Mouse (Mus musculus): Measurements from ENCODE around the gene Pdzrn3. TPM values are rescaled to one million over a fixed set of nuclear protein-coding genes. Genes with fewer than 3 reads are reported as not detected.
A peak's percentile ranks its signal among the peaks of the same experiment; 100 is the strongest.

Pdzrn3 gene
- total RNA-seq, 2 experiments from 2014 or later: 7.1 to 8.4 TPM

DNA sequence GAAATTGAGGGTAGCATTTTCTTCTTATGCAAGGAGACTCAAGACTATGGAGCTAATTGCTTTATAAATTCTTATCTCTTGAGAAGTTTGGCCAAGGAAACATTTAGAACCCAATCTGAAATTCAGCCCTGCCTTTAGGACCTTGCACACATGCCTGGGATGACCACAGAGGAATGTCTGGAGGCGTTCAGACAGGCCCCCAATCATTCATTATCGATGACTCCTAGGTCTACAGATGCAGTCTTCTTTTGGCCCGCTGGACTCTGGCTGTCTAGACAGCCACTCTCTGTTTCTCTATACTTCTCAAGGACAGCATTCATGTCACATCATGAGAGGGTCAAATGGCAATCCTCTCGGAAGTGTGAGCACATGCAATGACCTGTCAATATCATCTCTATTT, 15.4 kb downstream of the Pdzrn3 start:
- TF ChIP-seq CTCF (conservative IDR thresholded peaks at IDR 0.05): no peak
- Histone ChIP-seq H3K4me3 (no peak overlapping the region), H3K27ac (no peak overlapping the region)
- DNase-seq (ENCODE audit: low spot score in 2 of 2): no peak

DNA sequence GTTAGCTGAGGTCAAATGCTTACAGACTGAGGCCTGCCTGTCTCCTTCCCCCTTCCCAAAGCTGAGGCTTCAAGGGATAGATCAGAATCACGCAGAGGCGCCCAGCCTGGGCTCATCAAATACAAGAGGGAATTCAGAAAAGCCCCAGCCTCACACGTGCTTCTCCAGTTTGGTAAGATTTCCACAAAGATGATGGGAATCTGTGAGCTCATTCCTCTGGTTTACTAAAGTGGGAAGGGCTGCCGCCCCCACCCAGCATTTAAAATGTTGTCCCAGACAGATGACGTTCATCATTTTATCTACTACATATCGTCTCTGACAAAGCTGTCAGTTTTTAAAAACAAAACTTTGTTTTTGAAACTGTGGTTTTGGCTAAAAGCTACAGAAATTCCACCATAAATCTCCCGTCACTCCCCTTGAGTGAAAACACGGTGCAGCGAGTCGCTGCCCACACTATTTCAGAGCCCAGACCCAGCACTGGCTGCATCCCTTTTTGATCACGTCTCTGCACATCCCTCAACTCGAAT, 17.4 kb downstream of the Pdzrn3 start:
- Histone ChIP-seq H3K4me3 (no peak overlapping the region), H3K27ac (no peak overlapping the region)
- TF ChIP-seq CTCF (conservative IDR thresholded peaks at IDR 0.05): no peak
- DNase-seq (ENCODE audit: low spot score in 2 of 2): no peak

DNA sequence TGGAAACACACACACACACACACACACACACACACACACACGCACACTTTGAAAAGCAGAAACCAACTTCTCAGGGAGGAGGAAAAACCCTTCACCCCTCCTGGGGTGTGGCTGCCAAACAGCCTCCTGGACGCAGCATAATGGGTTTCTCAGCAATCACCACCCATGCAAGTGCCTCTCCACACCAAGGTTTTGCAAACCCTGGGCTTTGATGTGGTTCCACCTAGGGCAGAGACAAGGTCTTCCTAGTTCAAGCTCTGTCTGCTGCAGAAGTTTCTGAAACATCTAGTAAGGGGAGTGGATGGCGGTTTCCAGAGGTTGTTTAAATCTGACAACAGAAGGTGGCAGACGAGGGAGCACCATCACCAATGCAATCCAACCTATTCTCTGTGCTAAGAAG, 18.1 kb downstream of the Pdzrn3 start:
- H3K4me3 ChIP-seq: no peak overlapping the region
- no peak for TF ChIP-seq CTCF (conservative IDR thresholded peaks at IDR 0.05)

GRCm38 (mm10) chr6:101354887-101355286, 22.8 kb downstream of the Pdzrn3 start:
- Histone ChIP-seq H3K4me3 (no peak overlapping the region), H3K27ac (no peak overlapping the region)
- DNase-seq (ENCODE audit: low spot score in 2 of 2): no peak
- no peak for TF ChIP-seq CTCF (conservative IDR thresholded peaks at IDR 0.05)

More for the DNA sequence above, 18.1 kb downstream of the Pdzrn3 start:
- no peak overlapping the region for H3K27ac ChIP-seq
- no peak for DNase-seq (ENCODE audit: low spot score in 2 of 2)

- no peak for TF ChIP-seq CTCF (conservative IDR thresholded peaks at IDR 0.05)
- H3K4me3 ChIP-seq: no peak overlapping the region
These were observed 23.3 kb downstream of the Pdzrn3 start for GRCm38 (mm10) chr6:101354230-101354881.

DNA sequence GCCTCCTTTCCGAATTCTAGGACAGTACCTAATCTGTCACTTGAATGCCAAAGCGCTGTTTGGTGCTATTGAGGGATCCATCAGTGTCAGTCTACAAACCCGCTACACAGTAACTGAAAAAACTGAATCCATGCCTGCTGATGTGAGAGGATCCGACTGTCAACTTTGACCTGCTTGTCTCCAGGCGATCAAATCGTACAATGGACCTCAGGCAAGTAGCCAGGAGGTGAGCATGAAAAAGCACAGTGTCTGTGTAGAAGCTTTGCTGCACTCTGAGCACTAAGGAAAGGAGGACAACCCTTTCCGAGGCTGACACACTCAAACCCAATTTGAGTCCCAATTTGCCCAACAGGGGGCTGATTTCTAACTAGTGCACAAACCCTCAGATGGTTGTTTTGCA, 24.0 kb downstream of the Pdzrn3 start:
- DNase-seq (ENCODE audit: low spot score in 2 of 2): no peak
- H3K4me3 ChIP-seq: no peak overlapping the region
- TF ChIP-seq CTCF (conservative IDR thresholded peaks at IDR 0.05): peak; percentile 14; the same call in 1 of the 2 replicates
- H3K27ac ChIP-seq: no peak overlapping the region

More at GRCm38 (mm10) chr6:101354230-101354881, 23.3 kb downstream of the Pdzrn3 start:
- H3K27ac ChIP-seq: no peak overlapping the region
- no peak for DNase-seq (ENCODE audit: low spot score in 2 of 2)

DNA sequence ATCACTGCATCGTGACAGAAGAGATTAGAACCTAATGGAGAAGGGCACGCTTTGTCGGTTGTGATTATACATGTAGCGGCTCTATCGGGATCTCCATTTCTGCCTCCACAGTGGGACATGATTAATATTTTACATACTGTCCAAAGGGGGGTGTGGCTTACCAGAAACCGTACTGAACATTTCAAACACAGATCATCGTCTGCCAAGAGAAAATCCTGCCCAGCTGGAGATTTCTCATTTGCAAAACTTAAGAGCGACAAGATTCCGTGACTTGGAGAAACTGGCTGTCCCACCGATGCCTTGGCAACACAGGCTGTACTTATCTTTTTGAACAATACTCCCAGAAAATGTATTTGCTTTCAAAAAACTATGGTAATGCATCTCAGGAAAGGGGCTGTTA, 25.1 kb downstream of the Pdzrn3 start:
- no peak for DNase-seq (ENCODE audit: low spot score in 2 of 2)
- Histone ChIP-seq H3K4me3 (no peak overlapping the region), H3K27ac (no peak overlapping the region)
- TF ChIP-seq CTCF (conservative IDR thresholded peaks at IDR 0.05): no peak

DNA sequence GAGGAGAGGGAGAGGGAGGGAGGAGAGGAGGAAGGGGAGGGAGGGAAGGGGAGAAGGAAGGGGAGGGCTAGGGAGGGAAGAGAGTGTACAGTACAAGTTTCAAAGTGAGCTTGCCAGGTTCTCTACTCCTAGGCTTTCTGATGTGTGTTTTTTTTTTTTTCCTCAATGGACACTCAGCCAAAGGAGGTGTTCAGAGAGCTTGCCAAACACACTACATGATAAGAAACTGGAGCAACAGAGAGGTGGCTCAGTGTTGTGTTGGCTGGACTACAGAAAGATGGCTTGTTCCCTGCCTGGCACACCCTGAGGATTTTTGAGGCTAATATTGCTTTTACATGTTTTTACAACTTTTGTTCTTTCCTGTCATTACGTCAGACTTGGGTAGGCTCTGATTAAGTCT, 26.6 kb downstream of the Pdzrn3 start:
- Histone ChIP-seq H3K27ac (no peak overlapping the region), H3K4me3 (no peak overlapping the region)
- no peak for DNase-seq (ENCODE audit: low spot score in 2 of 2)
- TF ChIP-seq CTCF (conservative IDR thresholded peaks at IDR 0.05): no peak

GRCm38 (mm10) chr6:101350414-101350973, 27.2 kb downstream of the Pdzrn3 start:
- no peak overlapping the region for H3K4me3 ChIP-seq
- no peak for TF ChIP-seq CTCF (conservative IDR thresholded peaks at IDR 0.05)
- no peak overlapping the region for H3K27ac ChIP-seq
- DNase-seq (ENCODE audit: low spot score in 2 of 2): no peak

DNA sequence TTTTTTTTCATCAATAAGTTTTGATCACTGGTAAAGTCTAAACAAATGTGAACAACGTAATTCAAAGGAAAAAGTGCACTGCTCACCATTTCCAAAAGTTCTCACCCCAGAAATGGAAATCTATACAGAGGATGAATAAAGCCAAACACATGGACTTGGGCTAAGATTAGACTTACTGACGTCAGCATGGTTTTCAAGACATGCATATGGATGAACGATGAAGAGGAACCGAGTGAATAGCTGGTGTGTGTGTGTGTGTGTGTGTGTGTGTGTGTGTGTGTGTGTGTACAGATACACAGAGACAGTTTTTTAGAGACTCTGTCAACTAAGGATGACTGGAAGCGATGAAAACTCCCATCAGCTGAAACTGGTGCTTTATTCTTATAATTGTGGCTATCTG, 29.2 kb downstream of the Pdzrn3 start:
- no peak for TF ChIP-seq CTCF (conservative IDR thresholded peaks at IDR 0.05)
- Histone ChIP-seq H3K4me3 (no peak overlapping the region), H3K27ac (no peak overlapping the region)
- no peak for DNase-seq (ENCODE audit: low spot score in 2 of 2)

DNA sequence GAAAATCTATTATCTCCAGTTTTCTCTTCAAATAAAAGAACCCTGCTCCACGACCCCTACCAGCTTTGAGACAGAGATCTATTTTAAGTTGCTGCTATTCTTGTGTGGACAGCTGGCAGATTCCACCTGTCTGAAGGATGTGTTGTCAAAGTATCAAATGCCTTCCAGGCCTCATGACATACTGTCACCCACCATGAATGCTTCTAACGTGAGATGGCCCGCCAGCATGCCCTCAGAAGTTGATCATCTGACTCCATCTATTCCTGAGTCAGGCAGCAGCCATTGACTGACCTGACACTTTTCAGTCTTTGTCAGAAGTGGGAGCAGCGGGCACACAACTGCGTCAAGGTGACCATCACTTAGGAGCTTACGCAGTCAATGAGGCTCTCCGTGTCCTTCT, 37.6 kb downstream of the Pdzrn3 start:
- no peak overlapping the region for H3K4me3 ChIP-seq
- no peak overlapping the region for H3K27ac ChIP-seq
- DNase-seq (ENCODE audit: low spot score in 2 of 2): no peak
- TF ChIP-seq CTCF (conservative IDR thresholded peaks at IDR 0.05): no peak

- no peak for DNase-seq (ENCODE audit: low spot score in 2 of 2)
- TF ChIP-seq CTCF (conservative IDR thresholded peaks at IDR 0.05): no peak
- Histone ChIP-seq H3K27ac (no peak overlapping the region), H3K4me3 (no peak overlapping the region)
These were observed 39.7 kb downstream of the Pdzrn3 start for GRCm38 (mm10) chr6:101337842-101338528.

- Histone ChIP-seq H3K27ac (no peak overlapping the region), H3K4me3 (no peak overlapping the region)
- DNase-seq (ENCODE audit: low spot score in 2 of 2): no peak
- no peak for TF ChIP-seq CTCF (conservative IDR thresholded peaks at IDR 0.05)
These were observed 41.0 kb downstream of the Pdzrn3 start for GRCm38 (mm10) chr6:101336660-101337059.
